Mouse (Mus musculus) bone marrow macrophage, adult 2 months (primary cell): ENCODE data around the gene Vmn1r101. TPM values are rescaled to one million over a fixed set of nuclear protein-coding genes. Genes with fewer than 3 reads are reported as not detected.
"Not testable (repeated sequence)": the region's sequence is repeated elsewhere in the genome, so short reads cannot be mapped to it uniquely, and the experiment has no call there.

Source experiments
- H3K27ac ChIP-seq: 2 replicates; pipeline ENCODE4 v1.5.1; 2012; ENCODE audit warnings: low read depth, low read length; ENCODE audit not compliant: insufficient read depth
- H3K4me1 ChIP-seq: 2 replicates; pipeline ENCODE4 v1.6.1; 2012; ENCODE audit warnings: low read length; ENCODE audit not compliant: control insufficient read depth, insufficient read depth
- H3K4me3 ChIP-seq: 2 replicates; pipeline ENCODE4 v1.5.1; 2012; ENCODE audit warnings: mild to moderate bottlenecking, low read length, moderate library complexity; ENCODE audit not compliant: insufficient read depth
- polyA plus RNA-seq: library from polyadenylated mRNA; stranded (reverse); fragments of >200 nt; gene quantifications from 2 replicates; pipeline ENCODE4 v1.2.4, GENCODE M21; 2012; ENCODE audit not compliant: missing spikeins, insufficient read depth, insufficient read length

Gene Vmn1r101
- polyA plus RNA-seq: not detected in 2 replicates

GRCm38 (mm10) chr7:20442493-20442892, at the start of gene Vmn1r101:
Vmn1r101 (minus strand) TSS chr7:20442593.
- not testable (repeated sequence) for H3K4me3 ChIP-seq, H3K27ac ChIP-seq, H3K4me1 ChIP-seq

DNA sequence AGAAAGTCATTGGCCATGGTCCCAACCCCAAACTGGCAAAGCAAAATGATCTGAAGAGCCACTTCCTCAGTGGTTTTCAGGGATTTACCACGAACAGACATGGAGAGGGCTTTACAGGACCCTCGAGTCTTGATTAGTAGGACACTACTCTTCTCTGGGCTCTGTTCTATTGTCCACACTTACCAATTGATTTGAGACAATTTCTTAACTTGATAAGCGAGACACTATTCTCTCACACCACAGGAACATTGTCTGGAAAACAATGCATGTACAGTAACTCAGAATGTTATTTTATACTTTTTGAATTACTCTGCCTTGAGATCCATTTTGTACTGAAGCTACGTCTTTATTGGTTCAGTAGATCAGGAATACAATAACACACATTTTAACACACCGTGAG, 32.4 kb upstream of the Vmn1r101 start, which contains the start of gene Gm10670:
Gene Gm10670, minus strand, starts transcription at position 101 of the 400 bp plus-strand sequence.
- not testable (repeated sequence) for H3K4me1 ChIP-seq, H3K27ac ChIP-seq, H3K4me3 ChIP-seq

DNA sequence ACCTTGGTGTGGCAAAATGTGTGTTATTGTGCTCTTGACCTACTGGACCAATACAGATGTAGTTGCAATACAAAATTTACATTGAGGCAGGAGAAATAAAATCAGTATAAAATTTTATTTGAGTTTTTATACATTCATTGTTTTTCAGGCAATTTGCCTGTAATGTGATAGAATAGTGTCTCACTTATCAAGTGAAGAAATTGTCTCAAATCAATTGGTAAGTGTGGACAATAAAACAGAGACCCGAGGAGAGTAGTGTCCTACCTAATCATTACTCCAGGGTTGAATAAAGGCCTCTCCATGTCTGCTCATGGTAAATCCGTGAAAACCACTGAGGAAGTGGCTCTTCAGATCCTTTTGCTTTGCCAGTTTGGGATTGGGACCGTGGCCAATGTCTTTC, 24.8 kb downstream of the Vmn1r101 start, which contains the start of gene Vmn1r100:
Gene Vmn1r100, plus strand, starts transcription at position 301 of the 400 bp plus-strand sequence.
- H3K27ac ChIP-seq, H3K4me1 ChIP-seq, H3K4me3 ChIP-seq: not testable (repeated sequence)

Other genes starting within 250 kb of the Vmn1r101 start
- gene Vmn1r95, start 248.9 kb downstream of the Vmn1r101 start, polyA plus RNA-seq: not detected in 2 replicates
- gene Gm6164, start 237.0 kb downstream of the Vmn1r101 start, polyA plus RNA-seq: not detected in 2 replicates
- not detected in 2 replicates for gene Gm4498, start 208.8 kb downstream of the Vmn1r101 start, polyA plus RNA-seq
- gene Gm5890, start 179.8 kb downstream of the Vmn1r101 start, polyA plus RNA-seq: not detected in 2 replicates
- not detected in 2 replicates for gene Gm4133, start 108.5 kb downstream of the Vmn1r101 start, polyA plus RNA-seq
- not detected in 2 replicates for gene Gm5728, start 67.2 kb downstream of the Vmn1r101 start, polyA plus RNA-seq
- gene Vmn1r100, start 24.7 kb downstream of the Vmn1r101 start, polyA plus RNA-seq: not detected in 2 replicates
- not detected in 2 replicates for gene Gm10670, start 32.3 kb upstream of the Vmn1r101 start, polyA plus RNA-seq
- not detected in 2 replicates for gene Vmn1r103, start 67.9 kb upstream of the Vmn1r101 start, polyA plus RNA-seq
- gene Vmn1r104, start 91.2 kb upstream of the Vmn1r101 start, polyA plus RNA-seq: not detected in 2 replicates
- not detected in 2 replicates for gene Gm5726, start 103.2 kb upstream of the Vmn1r101 start, polyA plus RNA-seq
- gene Gm4141, start 133.6 kb upstream of the Vmn1r101 start, polyA plus RNA-seq: not detected in 2 replicates
- not detected in 2 replicates for gene Gm4513, start 156.4 kb upstream of the Vmn1r101 start, polyA plus RNA-seq
- gene Vmn1r107, start 226.3 kb upstream of the Vmn1r101 start, polyA plus RNA-seq: not detected in 2 replicates